In the genomic region with DNA sequence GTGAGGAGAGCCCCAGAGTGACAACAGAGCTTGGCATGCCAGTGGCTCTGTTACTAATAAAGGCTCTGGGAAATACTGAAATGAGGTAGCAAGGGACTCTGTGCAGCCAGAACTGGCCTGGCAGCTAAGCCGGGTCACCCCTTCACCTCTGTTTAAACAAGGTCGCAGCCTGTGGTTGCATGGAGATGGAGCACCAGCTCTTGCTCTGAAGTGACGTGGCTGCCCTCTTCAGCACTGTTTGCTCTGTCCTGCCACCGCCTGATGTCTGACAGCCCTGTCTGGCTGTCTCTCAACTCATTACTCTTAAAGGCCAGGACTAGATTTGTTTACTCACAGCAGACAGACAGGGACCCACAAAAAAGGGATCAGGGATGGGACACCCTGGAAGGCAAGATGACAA, we compare ENCODE assay signal across 11 mouse cellular contexts. TPM values are rescaled to one million over a fixed set of nuclear protein-coding genes. Genes with fewer than 3 reads are reported as not detected.
DNase-seq lines count a peak whose midpoint lies in the region; ATAC-seq and TF ChIP-seq lines count a peak whose summit lies in the region.
"Had no signal": no experiment of that assay in that cellular context is flagged by ENCODE, and none has a peak within 500 bp of the region (broad histone marks: within the 10 kb centered on the region; RNA-seq: fewer than 3 reads in every experiment).

No protein-coding gene starts in this region.

- H3K27me3 ChIP-seq in forebrain, embryonic 10.5 days (ENCODE audit: poor library complexity, severe bottlenecking) = peaks cover 23% of the 10 kb centered on the region
- H3K27me3 ChIP-seq in forebrain, postnatal 0 days (ENCODE audit: insufficient read depth, low read length) = no peaks in the 10 kb centered on the region
- H3K27me3 ChIP-seq in midbrain, embryonic 12.5 days = peaks cover 9% of the 10 kb centered on the region
- no peaks in the 10 kb centered on the region for H3K27me3 ChIP-seq in midbrain, postnatal 0 days (ENCODE audit: insufficient read depth, low read length)
- H3K27me3 ChIP-seq in liver, embryonic 16.5 days (ENCODE audit: control insufficient read depth, insufficient read depth, low read depth, low read length) = no peaks in the 10 kb centered on the region
- no peaks in the 10 kb centered on the region for H3K27me3 ChIP-seq in stomach, embryonic 16.5 days (ENCODE audit: control insufficient read depth, insufficient read depth, low read length)

- H3K4me1 ChIP-seq in forebrain, embryonic 10.5 days = peaks cover 71% of the 10 kb centered on the region
- H3K4me1 ChIP-seq in forebrain, postnatal 0 days (ENCODE audit: insufficient read depth) = peaks cover 5% of the 10 kb centered on the region
- peaks cover 45% of the 10 kb centered on the region for H3K4me1 ChIP-seq in midbrain, embryonic 12.5 days
- 0 out of 2 replicates have a peak, but pooled peaks cover 9% of the 10 kb centered on the region for H3K4me1 ChIP-seq in midbrain, postnatal 0 days (ENCODE audit: insufficient read depth, low read length)
- peaks cover 14% of the 10 kb centered on the region for H3K4me1 ChIP-seq in liver, embryonic 16.5 days (ENCODE audit: control insufficient read depth, low read depth, low read length)
- peaks cover 26% of the 10 kb centered on the region for H3K4me1 ChIP-seq in stomach, embryonic 16.5 days (ENCODE audit: control insufficient read depth, insufficient read depth, low read length)

- H3K36me3 ChIP-seq in forebrain, embryonic 10.5 days (replicated peaks) = peaks cover 74% of the 10 kb centered on the region
- H3K36me3 ChIP-seq in forebrain, postnatal 0 days (ENCODE audit: insufficient read depth) = no peaks in the 10 kb centered on the region
- H3K36me3 ChIP-seq in midbrain, embryonic 12.5 days = peaks cover 43% of the 10 kb centered on the region
- no peaks in the 10 kb centered on the region for H3K36me3 ChIP-seq in midbrain, postnatal 0 days (ENCODE audit: insufficient read depth, low read length)
- H3K36me3 ChIP-seq in liver, embryonic 16.5 days (ENCODE audit: control insufficient read depth, insufficient read depth) = no peaks in the 10 kb centered on the region
- H3K36me3 ChIP-seq in stomach, embryonic 16.5 days (ENCODE audit: control insufficient read depth, insufficient read depth, low read length) = peaks cover 16% of the 10 kb centered on the region

- no peak overlapping the region for H3K4me2 ChIP-seq in forebrain, postnatal 0 days (ENCODE audit: low read depth)
- H3K4me2 ChIP-seq in midbrain, embryonic 12.5 days (replicated peaks) = no peak overlapping the region
- no peak overlapping the region for H3K4me2 ChIP-seq in midbrain, postnatal 0 days (ENCODE audit: low read depth, low read length, poor library complexity, severe bottlenecking)
- no peak overlapping the region for H3K4me2 ChIP-seq in liver, embryonic 16.5 days (ENCODE audit: low read depth, low read length)
- no peak overlapping the region for H3K4me2 ChIP-seq in stomach, embryonic 16.5 days (ENCODE audit: low read depth, low read length)

- no peak overlapping the region for H3K9ac ChIP-seq in forebrain, postnatal 0 days
- no peak overlapping the region; the same call in 1 of the 2 replicates for H3K9ac ChIP-seq in midbrain, embryonic 12.5 days (replicated peaks)
- no peak overlapping the region for H3K9ac ChIP-seq in midbrain, postnatal 0 days (replicated peaks; ENCODE audit: low read length, poor library complexity, severe bottlenecking)
- H3K9ac ChIP-seq in liver, embryonic 16.5 days (ENCODE audit: low read depth, low read length) = no peak overlapping the region; the same call in 1 of the 2 replicates
- no peak overlapping the region for H3K9ac ChIP-seq in stomach, embryonic 16.5 days (ENCODE audit: low read length)

- H3K4me3 ChIP-seq in forebrain, embryonic 10.5 days = peak overlapping the region; percentile 39
- H3K4me3 ChIP-seq in forebrain, postnatal 0 days (ENCODE audit: low read depth, low read length) = no peak overlapping the region
- H3K4me3 ChIP-seq in midbrain, embryonic 12.5 days = no peak overlapping the region
- H3K4me3 ChIP-seq in midbrain, postnatal 0 days (ENCODE audit: low read depth, low read length) = no peak overlapping the region
- H3K4me3 ChIP-seq in liver, embryonic 16.5 days (ENCODE audit: low read depth, low read length) = no peak overlapping the region
- no peak overlapping the region for H3K4me3 ChIP-seq in stomach, embryonic 16.5 days (replicated peaks; ENCODE audit: low read length)
- H3K4me3 ChIP-seq: myocyte had no signal

- TF ChIP-seq CTCF in forebrain, postnatal 0 days (IDR thresholded peaks at IDR 0.05; ENCODE audit: low read depth) = no peak
- no peak for TF ChIP-seq CTCF in midbrain, postnatal 0 days (IDR thresholded peaks at IDR 0.05)

- no peak for DNase-seq in forebrain, embryonic 10.5 days (ENCODE audit: extremely low spot score, low spot score)
- no peak for DNase-seq in forebrain, postnatal 0 days
- no peak for DNase-seq in midbrain, postnatal 0 days (ENCODE audit: low spot score)
- no peak for DNase-seq in Muller cell, postnatal 12 days (ENCODE audit: inconsistent ontology term)
- no peak for DNase-seq in MN1 (ENCODE audit: low spot score)
- DNase-seq: gastrocnemius, postnatal 10 days; kidney, adult 11 months had no signal

- H3K27ac ChIP-seq in forebrain, embryonic 10.5 days = peak overlapping the region; percentile 89
- H3K27ac ChIP-seq in forebrain, postnatal 0 days (ENCODE audit: low read depth, low read length) = no peak overlapping the region
- peak overlapping the region; percentile 86 for H3K27ac ChIP-seq in midbrain, embryonic 12.5 days (replicated peaks)
- no peak overlapping the region for H3K27ac ChIP-seq in midbrain, postnatal 0 days (ENCODE audit: low read depth, low read length)
- H3K27ac ChIP-seq in liver, embryonic 16.5 days (ENCODE audit: low read length) = peak overlapping the region; percentile 24; the same call in 1 of the 2 replicates
- H3K27ac ChIP-seq in stomach, embryonic 16.5 days (ENCODE audit: low read length) = 0 out of 2 replicates have a peak overlapping the region, but pooled peaks have one; percentile 20

- H3K9me3 ChIP-seq in forebrain, embryonic 10.5 days = no peaks in the 10 kb centered on the region; the same call in 1 of the 2 replicates
- no peaks in the 10 kb centered on the region for H3K9me3 ChIP-seq in forebrain, postnatal 0 days (ENCODE audit: low read length)
- H3K9me3 ChIP-seq in midbrain, embryonic 12.5 days = no peaks in the 10 kb centered on the region
- H3K9me3 ChIP-seq in midbrain, postnatal 0 days (ENCODE audit: low read length) = no peaks in the 10 kb centered on the region
- no peaks in the 10 kb centered on the region for H3K9me3 ChIP-seq in liver, embryonic 16.5 days (replicated peaks; ENCODE audit: control insufficient read depth, low read length)
- no peaks in the 10 kb centered on the region for H3K9me3 ChIP-seq in stomach, embryonic 16.5 days (replicated peaks; ENCODE audit: control insufficient read depth, low read length)

- 7% methylated on average over 4 of the region's 4 CpGs for WGBS in forebrain, embryonic 10.5 days
- 35% methylated on average over 4 of the region's 4 CpGs for WGBS in forebrain, postnatal 0 days
- 10% methylated on average over 4 of the region's 4 CpGs for WGBS in midbrain, embryonic 12.5 days
- WGBS in midbrain, postnatal 0 days = 40% methylated on average over 4 of the region's 4 CpGs
- WGBS in liver, embryonic 16.5 days (ENCODE audit: insufficient replicate concordance) = 47% methylated on average over 4 of the region's 4 CpGs
- WGBS in stomach, embryonic 16.5 days = 34% methylated on average over 4 of the region's 4 CpGs

- ATAC-seq in forebrain, postnatal 0 days = no peak
- ATAC-seq in midbrain, embryonic 12.5 days (ENCODE audit: low FRiP score, low read depth) = no peak
- ATAC-seq in midbrain, postnatal 0 days (ENCODE audit: low FRiP score) = no peak
- peak; percentile 89 for ATAC-seq in liver, embryonic 16.5 days (ENCODE audit: low read depth)
- ATAC-seq in stomach, embryonic 16.5 days (ENCODE audit: insufficient read depth, low FRiP score) = no peak

RNA-seq across cellular contexts. Expression of a gene that starts 25.3 kb away (rescaled TPM):
- polyA plus RNA-seq in forebrain, embryonic 10.5 days (2016; fragmentation: Nextera tagmentation; extraction: Ambion mirVana) = 16.6 and 18.0 TPM in 2 replicates
- 108 and 109 TPM in 2 replicates for total RNA-seq in forebrain, postnatal 0 days (2014; rRNA removed)
- polyA plus RNA-seq in forebrain, postnatal 0 days (2015; fragmentation: Nextera tagmentation; extraction: Ambion mirVana) = 45.7 and 56.4 TPM in 2 replicates
- polyA plus RNA-seq in midbrain, embryonic 12.5 days (2016; fragmentation: Nextera tagmentation; extraction: Ambion mirVana) = 34.5 and 35.3 TPM in 2 replicates
- total RNA-seq in midbrain, postnatal 0 days (2014; rRNA removed) = 129 and 200 TPM in 2 replicates
- polyA plus RNA-seq in midbrain, postnatal 0 days (2015; fragmentation: Nextera tagmentation; extraction: Ambion mirVana) = 50.8 and 55.4 TPM in 2 replicates
- polyA plus RNA-seq in liver, embryonic 16.5 days (2015; fragmentation: Nextera tagmentation; extraction: Ambion mirVana) = 3.4 and 4.0 TPM in 2 replicates
- 10.5 and 13.9 TPM in 2 replicates for polyA plus RNA-seq in stomach, embryonic 16.5 days (2015; fragmentation: Nextera tagmentation; extraction: Ambion mirVana)

Comparison
In these comparisons a context has a peak if more than half of its experiments do, and no peak if none do; other contexts are left out.
1. H3K27ac ChIP-seq: peak in forebrain, embryonic 10.5 days (single experiment), midbrain, embryonic 12.5 days (single experiment), liver, embryonic 16.5 days (single experiment) and stomach, embryonic 16.5 days (single experiment); none in forebrain, postnatal 0 days (single experiment) and midbrain, postnatal 0 days (single experiment).